Mouse (Mus musculus) lung, embryonic 15.5 days (tissue): ENCODE results near the gene Exosc7. TPM values are rescaled to one million over a fixed set of nuclear protein-coding genes. Genes with fewer than 3 reads are reported as not detected.

Experiments used
- ATAC-seq: fragments of 200-750 bp; cut with Nextera tagmentation; 2 replicates; pipeline ENCODE4 v1.8.0; 2017; ENCODE audit warnings: moderate number of reproducible peaks, borderline replicate concordance; ENCODE audit not compliant: low FRiP score, low TSS enrichment; ENCODE audit errors: extremely low read depth
- H3K27ac ChIP-seq: fragments of 300-500 bp; sonication (generic); 2 replicates; pipeline ENCODE4 v1.5.1; 2015; ENCODE audit warnings: moderate library complexity, mild to moderate bottlenecking, inconsistent platforms
- H3K27me3 ChIP-seq: fragments of 300-500 bp; sonication (generic); 2 replicates; pipeline ENCODE4 v1.6.1; 2015; ENCODE audit warnings: inconsistent platforms
- H3K36me3 ChIP-seq: fragments of 300-500 bp; sonication (generic); 2 replicates; pipeline ENCODE4 v1.6.1; 2015; ENCODE audit warnings: inconsistent platforms
- H3K4me1 ChIP-seq: fragments of 300-500 bp; sonication (generic); 2 replicates; pipeline ENCODE4 v1.6.1; 2015; ENCODE audit warnings: inconsistent platforms
- H3K4me2 ChIP-seq: fragments of 300-500 bp; sonication (generic); 2 replicates; pipeline ENCODE4 v1.6.1; 2015; ENCODE audit warnings: inconsistent platforms, mild to moderate bottlenecking, moderate library complexity
- H3K4me3 ChIP-seq: fragments of 300-500 bp; sonication (generic); 2 replicates; pipeline ENCODE4 v1.5.1; 2015; ENCODE audit warnings: mild to moderate bottlenecking, inconsistent platforms
- H3K9ac ChIP-seq: fragments of 300-500 bp; sonication (generic); 2 replicates; pipeline ENCODE4 v1.6.1; 2015; ENCODE audit warnings: inconsistent platforms
- H3K9me3 ChIP-seq: fragments of 300-500 bp; sonication (generic); 2 replicates; pipeline ENCODE4 v1.6.1; 2016; ENCODE audit warnings: inconsistent platforms
- whole genome bisulfite sequencing: fragments of 180-500 bp; shearing (Covaris S2); methylation state at CpG from one replicate; pipeline ENCODE4 v1.1.7; 2015; 5-methylcytosine and 5-hydroxymethylcytosine counted together
- polyA plus RNA-seq: library from polyadenylated mRNA; unstranded; fragments of >200 nt; fragmentation: Nextera tagmentation; extraction: Ambion mirVana; gene quantifications from 2 replicates; pipeline ENCODE4 v1.2.1, GENCODE M21; 2015

Gene Exosc7
- polyA plus RNA-seq, 1 experiment from 2014 or later, result 124 TPM

DNA sequence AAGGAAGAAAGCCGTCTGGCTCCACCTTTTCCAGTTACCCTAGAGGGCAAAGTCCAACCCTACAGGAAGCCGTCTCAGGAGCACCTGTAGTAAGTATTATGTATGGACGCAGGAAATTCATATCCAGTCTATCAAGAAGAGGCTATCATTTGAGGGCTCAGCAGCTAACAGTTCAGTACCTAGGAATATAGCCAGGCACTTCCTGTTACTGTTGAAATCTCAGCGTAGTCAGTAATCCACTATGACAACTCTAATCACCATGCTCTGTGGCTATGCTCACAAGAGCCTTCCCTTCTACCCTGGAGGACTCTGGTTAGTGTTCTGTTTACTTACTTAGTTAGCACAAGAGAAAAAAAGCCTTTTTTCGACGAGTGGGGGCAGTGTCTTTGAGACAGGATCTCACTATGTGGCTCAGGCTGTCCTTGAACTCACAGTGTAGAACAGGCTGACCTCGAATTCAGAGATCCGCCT, 1.2 kb upstream of the Exosc7 start:
- Histone ChIP-seq H3K4me2 (peak overlapping the region; percentile 86), H3K27me3 (no peaks in the 10 kb centered on the region), H3K36me3 (peaks cover 10% of the 10 kb centered on the region; the same call in 1 of the 2 replicates), H3K9ac (peak overlapping the region; percentile 96; the same call in 1 of the 2 replicates), H3K4me3 (peak overlapping the region; percentile 93), H3K9me3 (no peaks in the 10 kb centered on the region), H3K27ac (no peak overlapping the region), H3K4me1 (peaks cover 28% of the 10 kb centered on the region)
- WGBS, result 43% methylated on average over 8 of the region's 8 CpGs
- ATAC-seq, result no peak

DNA sequence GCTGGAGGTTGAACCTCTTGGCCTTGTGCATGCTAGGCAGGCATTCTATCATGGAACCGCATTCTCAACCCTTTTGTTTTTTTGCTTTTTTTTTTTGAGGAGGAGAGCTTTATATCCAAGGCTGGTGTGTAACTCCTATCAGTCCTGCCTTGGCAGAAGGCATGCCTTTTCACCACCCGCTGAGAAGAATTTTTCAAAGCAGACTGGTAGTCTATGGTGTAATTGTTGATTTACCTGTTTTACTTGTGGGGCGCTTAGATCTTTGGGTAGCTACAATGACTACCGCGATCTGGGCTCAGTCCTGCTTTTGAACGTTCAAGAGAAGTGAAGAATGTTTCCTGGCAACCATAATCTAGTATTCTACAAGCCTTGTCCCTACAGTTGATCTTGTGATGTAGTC, 916 bp downstream of the Exosc7 start:
- Histone ChIP-seq H3K27ac (peak overlapping the region; percentile 97; the same call in 1 of the 2 replicates), H3K4me1 (peaks cover 28% of the 10 kb centered on the region), H3K9me3 (no peaks in the 10 kb centered on the region), H3K4me2 (peak overlapping the region; percentile 86), H3K27me3 (no peaks in the 10 kb centered on the region), H3K36me3 (peaks cover 21% of the 10 kb centered on the region), H3K4me3 (peak overlapping the region; percentile 93), H3K9ac (peak overlapping the region; percentile 96)
- no peak for ATAC-seq
- WGBS, result 49% methylated on average over 6 of the region's 6 CpGs

DNA sequence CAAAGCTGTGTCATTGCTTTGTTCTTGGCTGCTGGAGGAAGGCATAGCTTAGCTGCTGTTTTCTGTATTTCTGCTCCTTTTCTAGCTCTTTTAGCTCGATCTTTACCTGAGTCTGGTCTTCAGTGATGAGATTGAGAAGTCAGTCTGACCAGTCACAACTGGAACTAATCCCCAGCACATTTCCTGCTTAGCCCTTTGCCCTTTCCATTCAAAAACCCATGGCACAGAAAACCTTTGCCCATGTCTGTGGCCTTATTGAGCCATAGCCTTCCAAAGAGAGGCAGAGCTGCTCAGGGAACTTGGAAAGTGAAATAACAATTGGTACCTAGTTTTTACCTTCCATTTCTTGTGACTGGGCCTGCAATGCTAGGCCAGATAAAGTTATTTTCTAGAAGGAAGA, 2.6 kb downstream of the Exosc7 start:
- Histone ChIP-seq H3K36me3 (peaks cover 38% of the 10 kb centered on the region), H3K4me2 (no peak overlapping the region), H3K9me3 (no peaks in the 10 kb centered on the region), H3K4me1 (peaks cover 22% of the 10 kb centered on the region), H3K4me3 (no peak overlapping the region), H3K27ac (no peak overlapping the region), H3K9ac (no peak overlapping the region), H3K27me3 (no peaks in the 10 kb centered on the region)
- WGBS, result 94% methylated on average over 1 of the region's 1 CpGs
- no peak for ATAC-seq

DNA sequence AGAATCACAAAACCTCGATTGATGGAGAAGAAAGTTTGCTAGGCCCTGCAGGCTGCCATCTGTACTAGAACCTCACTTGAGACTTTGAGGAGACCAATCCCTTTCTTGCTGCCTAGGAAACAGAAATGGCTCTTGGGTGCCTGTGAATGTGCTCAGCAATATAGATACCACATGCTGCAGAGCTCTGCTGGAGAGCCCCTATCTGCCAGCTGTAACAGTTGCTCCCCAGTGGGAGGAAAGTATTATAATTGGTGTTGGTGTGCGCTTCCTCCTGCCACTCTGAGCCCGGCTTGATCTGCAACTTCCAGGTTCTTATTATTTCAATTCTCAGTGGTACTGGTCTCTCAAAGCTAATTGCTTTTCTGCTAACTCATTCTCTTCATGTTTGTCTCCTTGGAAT, 10.0 kb downstream of the Exosc7 start:
- Histone ChIP-seq H3K4me1 (no peaks in the 10 kb centered on the region), H3K36me3 (peaks cover 68% of the 10 kb centered on the region), H3K27me3 (no peaks in the 10 kb centered on the region), H3K4me3 (no peak overlapping the region), H3K4me2 (no peak overlapping the region), H3K9ac (no peak overlapping the region), H3K27ac (no peak overlapping the region), H3K9me3 (no peaks in the 10 kb centered on the region)
- WGBS, result 89% methylated on average over 3 of the region's 3 CpGs
- no peak for ATAC-seq

DNA sequence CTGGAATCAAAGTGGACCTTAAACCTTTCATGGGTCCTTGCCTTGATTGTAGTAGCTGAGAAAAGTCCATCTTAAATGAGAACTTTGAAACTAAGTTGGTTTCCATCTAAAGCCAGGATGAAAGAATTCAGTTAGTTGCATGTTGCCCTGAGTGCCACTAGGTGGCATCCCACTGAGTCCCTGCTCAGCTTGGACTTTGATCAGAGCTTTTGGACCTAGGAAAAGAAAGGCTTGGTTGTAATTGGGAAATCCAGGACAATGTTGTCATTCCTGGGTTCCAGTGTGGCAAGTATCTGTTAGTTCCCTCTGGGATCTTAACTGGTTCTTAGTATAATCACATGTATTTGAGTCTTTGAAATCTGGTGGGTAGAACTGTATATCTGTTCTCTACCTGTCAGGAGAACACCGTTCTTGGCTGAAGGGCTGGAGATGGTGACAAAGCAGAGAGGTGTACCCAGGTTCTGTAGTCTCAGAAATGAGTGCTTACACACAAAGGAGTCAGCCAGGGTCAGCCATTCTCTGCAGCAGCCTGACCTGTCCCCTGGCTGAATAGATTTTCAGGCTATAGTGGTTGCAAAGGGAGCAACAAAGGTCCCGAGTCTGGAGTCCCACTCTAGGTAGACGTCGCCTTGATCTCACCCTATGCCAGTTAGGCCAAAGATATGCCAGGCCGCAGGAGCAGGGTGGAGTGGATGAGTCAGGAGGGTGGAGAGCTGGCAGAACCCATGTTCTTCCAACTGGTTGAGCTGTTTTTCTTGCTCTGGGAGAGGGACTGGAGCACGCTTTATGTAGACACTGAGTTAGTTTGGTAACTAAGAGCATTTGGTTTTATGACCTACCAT, 10.8 kb downstream of the Exosc7 start:
- Histone ChIP-seq H3K4me2 (no peak overlapping the region), H3K27me3 (no peaks in the 10 kb centered on the region), H3K9me3 (no peaks in the 10 kb centered on the region), H3K4me1 (no peaks in the 10 kb centered on the region), H3K36me3 (peaks cover 67% of the 10 kb centered on the region), H3K4me3 (no peak overlapping the region), H3K27ac (no peak overlapping the region), H3K9ac (no peak overlapping the region)
- WGBS, result 88% methylated on average over 6 of the region's 6 CpGs
- no peak for ATAC-seq

DNA sequence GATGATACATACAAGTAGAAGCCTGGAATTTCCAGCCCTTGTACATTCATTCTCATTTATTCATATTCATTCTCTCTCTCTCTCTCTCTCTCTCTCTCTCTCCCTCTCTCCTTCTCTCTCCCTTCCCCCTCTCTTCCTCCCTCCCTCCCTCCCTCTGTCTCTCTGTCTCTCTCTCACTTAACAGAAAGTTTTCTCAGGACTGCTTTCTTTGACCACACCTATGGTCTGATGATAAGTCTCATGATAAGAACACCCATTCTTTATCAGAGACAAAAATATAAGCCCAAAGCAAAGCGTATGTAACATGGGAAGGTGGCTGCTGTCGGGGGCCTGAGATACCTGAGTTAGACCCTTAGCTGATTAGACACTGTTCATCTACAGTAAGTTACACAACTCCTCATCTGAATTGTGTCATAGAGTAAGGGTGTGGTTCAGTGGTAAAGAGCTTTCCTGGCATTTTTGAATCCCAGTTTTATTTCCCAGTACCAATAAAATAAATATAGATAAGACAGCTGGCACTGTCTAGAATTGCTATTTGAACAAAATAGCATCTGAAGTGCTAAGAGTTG, 11.5 kb downstream of the Exosc7 start:
- Histone ChIP-seq H3K4me2 (no peak overlapping the region), H3K27me3 (no peaks in the 10 kb centered on the region), H3K4me1 (no peaks in the 10 kb centered on the region), H3K9ac (no peak overlapping the region), H3K36me3 (peaks cover 66% of the 10 kb centered on the region), H3K27ac (no peak overlapping the region), H3K4me3 (no peak overlapping the region), H3K9me3 (no peaks in the 10 kb centered on the region)
- 92% methylated on average over 2 of the region's 2 CpGs for WGBS
- ATAC-seq, result no peak

DNA sequence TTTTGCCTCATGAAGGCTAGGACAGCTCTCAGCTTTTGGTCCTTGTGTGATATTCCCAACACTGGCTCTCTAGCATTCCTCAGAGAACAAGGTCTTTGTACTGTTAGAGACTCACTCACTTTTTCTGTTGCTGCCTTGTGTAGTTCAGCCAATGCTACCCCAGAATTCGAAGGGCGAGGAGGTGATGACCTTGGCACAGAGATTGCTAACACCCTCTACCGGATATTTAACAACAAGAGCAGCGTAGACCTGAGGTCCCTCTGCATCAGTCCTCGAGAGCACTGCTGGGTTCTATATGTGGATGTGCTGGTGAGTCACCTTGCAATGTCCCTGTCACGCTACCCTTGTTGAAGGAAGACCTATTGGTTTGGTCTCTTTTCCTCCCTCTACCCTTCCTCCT, 14.6 kb downstream of the Exosc7 start:
- no peak overlapping the region for H3K9ac ChIP-seq
- H3K4me1 ChIP-seq, result no peaks in the 10 kb centered on the region
- no peak overlapping the region for H3K27ac ChIP-seq
- 95% methylated on average over 6 of the region's 6 CpGs for WGBS
- no peaks in the 10 kb centered on the region for H3K27me3 ChIP-seq
- no peak overlapping the region for H3K4me2 ChIP-seq
- H3K36me3 ChIP-seq, result peaks cover 64% of the 10 kb centered on the region
- no peak for ATAC-seq
- no peaks in the 10 kb centered on the region for H3K9me3 ChIP-seq
- H3K4me3 ChIP-seq, result no peak overlapping the region

DNA sequence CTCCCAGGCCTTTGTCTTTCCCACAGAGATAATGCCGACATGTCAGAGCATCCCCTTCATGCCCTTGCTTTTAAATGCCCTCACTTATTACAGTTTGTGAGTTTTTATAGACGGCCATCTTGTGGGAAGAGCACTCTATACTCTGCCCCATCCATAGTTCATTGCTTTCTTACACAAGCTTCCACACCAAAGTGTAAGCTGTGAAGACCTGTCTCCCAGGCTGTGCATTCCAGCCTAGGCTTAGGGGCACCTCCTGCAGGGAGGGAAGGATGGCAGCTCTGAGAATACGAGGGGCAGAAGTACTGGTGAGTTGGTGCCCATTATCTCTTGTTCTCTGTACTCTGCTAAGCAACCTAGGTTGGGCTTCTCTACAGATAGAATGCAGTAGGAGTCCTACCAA, 20.0 kb downstream of the Exosc7 start:
- Histone ChIP-seq H3K4me3 (no peak overlapping the region), H3K36me3 (peaks cover 86% of the 10 kb centered on the region), H3K4me1 (peaks cover under 1% of the 10 kb centered on the region; the same call in 1 of the 2 replicates), H3K9ac (no peak overlapping the region), H3K9me3 (no peaks in the 10 kb centered on the region), H3K27ac (no peak overlapping the region), H3K27me3 (no peaks in the 10 kb centered on the region), H3K4me2 (no peak overlapping the region)
- 93% methylated on average over 3 of the region's 3 CpGs for WGBS
- no peak for ATAC-seq

DNA sequence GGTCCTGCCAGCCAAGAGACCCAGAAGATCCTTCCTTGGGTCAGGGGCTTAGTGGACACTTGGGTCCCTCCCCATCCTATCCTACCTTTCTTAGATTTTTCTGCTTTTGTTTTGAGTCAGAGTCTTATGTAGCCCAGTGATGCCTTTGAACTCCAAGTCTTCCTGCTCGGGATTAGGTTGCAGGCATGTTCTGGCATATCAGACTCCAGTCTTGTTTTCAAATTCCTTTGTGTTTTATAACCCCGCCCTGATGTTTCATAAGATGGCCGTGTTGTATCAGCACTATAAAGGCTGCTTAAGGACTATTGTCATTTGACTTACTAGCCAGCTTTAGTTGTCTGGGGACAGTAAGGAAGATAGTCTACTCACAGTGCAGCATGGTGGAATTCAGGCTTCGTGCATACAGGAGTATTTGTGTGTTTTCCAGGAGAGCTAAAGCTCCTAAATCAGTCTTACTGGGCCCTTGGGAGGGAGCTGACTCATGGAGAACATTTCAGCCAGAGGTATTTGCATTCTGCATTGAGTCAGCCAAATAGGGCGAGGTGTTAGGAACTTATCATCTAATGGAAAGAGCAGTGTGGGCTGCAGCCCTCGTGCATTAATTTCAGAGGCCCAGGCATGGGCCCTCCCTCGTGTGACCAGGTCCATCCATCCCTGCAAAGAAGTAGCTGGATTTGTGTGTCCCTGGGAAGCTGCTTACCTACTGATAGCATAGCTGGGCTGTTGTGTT, 24.1 kb downstream of the Exosc7 start:
- Histone ChIP-seq H3K4me2 (no peak overlapping the region), H3K27ac (0 out of 2 replicates have a peak overlapping the region, but pooled peaks have one; percentile 72), H3K9ac (no peak overlapping the region), H3K9me3 (no peaks in the 10 kb centered on the region), H3K4me1 (peaks cover 23% of the 10 kb centered on the region), H3K4me3 (no peak overlapping the region), H3K27me3 (no peaks in the 10 kb centered on the region), H3K36me3 (peaks cover 70% of the 10 kb centered on the region)
- 78% methylated on average over 7 of the region's 7 CpGs for WGBS
- no peak for ATAC-seq

DNA sequence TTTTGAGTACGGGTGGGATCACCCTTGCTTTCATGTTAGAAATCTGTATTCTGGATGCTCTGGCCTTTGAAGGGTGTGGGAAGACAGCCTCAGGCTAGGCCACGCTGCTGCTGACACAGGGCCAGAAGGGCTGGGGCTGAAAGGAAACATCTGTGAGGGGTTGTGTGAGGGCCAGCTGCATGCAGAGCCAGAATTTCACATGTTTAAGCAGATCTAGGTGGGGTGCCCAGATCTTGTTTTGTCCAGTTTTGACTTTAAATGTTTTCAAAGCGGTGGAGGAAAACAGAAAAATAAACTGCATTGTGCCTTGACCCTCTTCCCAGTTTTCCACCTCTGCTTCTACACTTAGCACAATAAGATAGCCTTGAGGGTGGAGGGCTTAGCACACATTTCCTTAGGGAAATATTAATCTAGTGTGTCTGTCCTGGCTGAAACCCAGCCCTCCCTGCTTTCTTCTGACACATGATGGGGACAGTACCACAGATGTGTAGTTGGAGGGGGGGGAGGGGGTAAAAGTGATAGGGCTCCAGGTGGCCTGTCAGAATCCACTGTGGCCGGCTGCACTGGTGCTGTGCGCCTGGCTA, 26.0 kb downstream of the Exosc7 start:
- Histone ChIP-seq H3K4me3 (no peak overlapping the region), H3K4me2 (no peak overlapping the region), H3K36me3 (peaks cover 55% of the 10 kb centered on the region), H3K27ac (peak overlapping the region; percentile 72), H3K4me1 (peaks cover 23% of the 10 kb centered on the region), H3K9ac (no peak overlapping the region), H3K27me3 (no peaks in the 10 kb centered on the region), H3K9me3 (no peaks in the 10 kb centered on the region)
- WGBS, result 21% methylated on average over 5 of the region's 5 CpGs
- ATAC-seq, result peak; percentile 94

DNA sequence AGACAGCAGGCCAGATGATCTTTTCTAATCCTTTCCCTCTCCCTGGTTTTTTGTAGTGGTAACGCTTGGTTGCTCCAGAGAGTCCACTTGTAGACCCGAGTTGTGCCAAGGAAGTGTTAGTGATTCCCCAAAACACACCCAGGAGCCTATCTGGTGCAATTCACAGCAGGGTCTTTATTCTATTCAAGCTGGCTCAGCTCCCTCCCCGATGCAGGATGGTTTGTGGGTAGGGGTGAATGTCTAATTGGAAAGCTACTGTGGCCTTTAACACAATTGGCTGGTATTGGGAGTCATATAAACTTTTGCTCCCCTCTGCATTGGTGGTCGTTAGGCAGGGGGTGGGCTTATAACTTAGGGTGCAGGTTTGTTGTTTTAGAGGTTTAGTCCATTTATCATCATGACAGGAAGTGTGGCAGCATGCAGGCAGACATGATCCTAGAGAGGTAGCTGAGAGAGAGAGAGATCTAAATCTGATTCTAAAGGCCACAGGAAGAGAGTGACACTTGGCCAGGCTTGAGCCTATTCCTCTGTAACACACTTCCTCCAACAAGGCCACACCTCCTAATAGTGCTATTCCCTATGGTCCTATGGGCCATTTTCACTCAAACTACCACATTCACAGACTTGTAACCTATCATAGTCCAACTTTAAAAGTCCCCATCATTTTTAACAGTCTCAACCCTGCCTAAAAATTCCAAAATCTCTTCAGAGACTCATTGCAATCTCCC, 27.0 kb downstream of the Exosc7 start:
- ATAC-seq, result no peak
- Histone ChIP-seq H3K27me3 (no peaks in the 10 kb centered on the region), H3K27ac (peak overlapping the region; percentile 72), H3K4me2 (no peak overlapping the region), H3K36me3 (peaks cover 44% of the 10 kb centered on the region), H3K4me3 (no peak overlapping the region), H3K9ac (no peak overlapping the region), H3K4me1 (peaks cover 23% of the 10 kb centered on the region), H3K9me3 (no peaks in the 10 kb centered on the region; the same call in 1 of the 2 replicates)
- 74% methylated on average over 4 of the region's 4 CpGs for WGBS
